Mouse (Mus musculus) left cerebral cortex, adult 18-20 months (tissue): ENCODE data around the gene Ccdc88a. TPM values are rescaled to one million over a fixed set of nuclear protein-coding genes. Genes with fewer than 3 reads are reported as not detected.

Experiments
- DNase-seq, 2 experiments: peaks; one replicate each; pipeline ENCODE4 v3.0.0; 2021 to 2022; ENCODE audit warnings: low spot score in 2 of 2, mixed read lengths in 1 of 2
- total RNA-seq, 2 experiments: library from RNA; stranded (reverse); gene quantifications; 2 replicates each; pipeline ENCODE4 v1.2.3; 2021

Ccdc88a gene
- total RNA-seq, 2 experiments from 2014 or later, result 54.1 to 55.5 TPM

DNA sequence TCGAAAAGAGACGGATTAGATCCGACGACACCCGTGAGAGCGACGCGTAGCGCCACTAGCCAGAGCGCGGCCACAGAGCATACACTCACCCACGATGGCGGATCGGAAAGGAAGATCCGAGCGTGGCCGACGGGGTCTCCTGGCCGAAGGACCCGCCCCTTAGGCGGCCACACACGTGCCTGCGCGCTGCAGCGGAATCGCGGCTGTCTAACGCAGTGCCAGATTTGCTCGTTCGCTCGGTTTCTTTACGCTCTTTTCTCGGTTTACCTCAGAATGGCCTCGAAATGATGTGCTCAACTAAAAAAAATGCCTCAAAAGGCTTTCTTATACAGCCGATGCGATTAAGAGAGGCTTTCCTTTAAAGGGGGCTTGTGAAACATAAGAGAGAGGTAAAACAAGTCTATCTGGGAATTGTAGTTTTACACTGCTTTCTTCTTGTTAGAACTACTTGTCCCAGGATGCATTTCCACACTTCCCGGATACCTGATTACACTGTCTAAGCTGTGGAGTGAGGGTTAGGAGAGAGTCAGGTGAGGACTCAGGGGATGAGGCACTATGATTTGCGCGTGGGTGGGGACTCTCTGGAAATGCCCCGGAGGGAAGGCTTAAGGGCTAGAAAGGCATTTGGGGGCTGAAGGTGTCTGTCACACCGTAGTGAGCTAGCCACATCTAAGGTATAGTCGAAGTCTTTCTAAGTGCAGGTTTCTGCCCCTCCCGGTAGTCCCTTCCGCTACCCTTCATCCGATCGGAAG, 174.5 kb downstream of the Ccdc88a start, which contains the start of the genes Clhc1 and Rps27a:
Gene Clhc1, plus strand, starts transcription at position 199 of the 752 bp plus-strand sequence.
Gene Rps27a, minus strand, starts transcription at position 358 of the 752 bp plus-strand sequence.
- peak; percentile 93 to 94 for DNase-seq

DNA sequence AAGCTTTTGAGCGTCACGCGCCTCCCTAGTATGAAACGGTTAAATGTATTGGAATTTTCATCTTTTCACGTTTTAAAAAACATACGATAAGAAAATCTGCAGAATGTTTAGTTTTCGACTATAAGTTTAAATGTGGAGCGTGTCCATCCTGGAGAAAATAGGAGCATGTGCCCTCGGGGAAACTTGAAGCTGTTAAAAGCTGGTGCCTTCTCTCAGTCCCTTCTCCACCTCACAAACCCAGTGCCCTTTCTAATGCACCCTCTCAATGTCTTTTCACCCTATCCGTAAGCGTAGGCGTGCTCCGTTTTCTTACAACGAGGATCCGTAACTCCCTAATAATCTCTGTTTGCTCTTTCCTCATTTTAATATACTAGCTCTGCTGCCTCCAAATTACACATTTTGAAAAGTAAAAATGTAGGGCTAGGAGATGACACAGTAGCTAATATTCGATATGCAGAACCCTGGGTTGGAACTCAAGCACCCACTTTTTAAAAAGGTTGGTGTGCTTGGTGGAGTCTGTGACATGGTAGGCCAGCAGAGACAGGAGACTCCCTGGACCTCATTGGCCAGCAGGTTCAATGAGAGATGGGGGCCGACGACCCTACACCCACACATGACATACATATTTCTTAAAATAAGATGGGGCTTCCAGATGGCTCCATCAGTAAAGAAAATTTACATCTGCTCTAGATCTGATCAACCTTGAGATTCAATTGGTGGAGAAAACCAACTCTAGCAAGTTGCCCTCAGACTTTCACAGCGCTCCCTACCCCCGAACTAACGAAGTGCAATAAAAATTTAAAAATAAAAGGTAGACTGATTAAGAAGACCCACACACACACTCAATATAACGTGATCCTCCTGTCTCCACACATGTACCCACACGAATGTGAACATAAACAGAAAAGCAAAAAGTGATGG, 175.3 kb downstream of the Ccdc88a start:
- DNase-seq, result no peak

GRCm38 (mm10) chr11:29549425-29549778, 175.9 kb downstream of the Ccdc88a start:
- DNase-seq, result no peak

Other genes with a start within 250 kb of the Ccdc88a start
- 10 to 100 TPM; 22.5 to 24.2 TPM for gene Pnpt1, start 242.9 kb upstream of the Ccdc88a start, total RNA-seq
- 10 to 100 TPM; 53.6 to 54.1 TPM for gene Ppp4r3b, start 200.8 kb upstream of the Ccdc88a start, total RNA-seq
- 100 to 1,000 TPM; 123 to 125 TPM for gene Cfap36, start 126.2 kb upstream of the Ccdc88a start, total RNA-seq
- gene Prorsd1, start 141.4 kb downstream of the Ccdc88a start, total RNA-seq, result 1 to 10 TPM; 2.6 to 3.8 TPM
- 10 to 100 TPM; 28.3 to 31.5 TPM for gene Mtif2, start 152.8 kb downstream of the Ccdc88a start, total RNA-seq
- gene Clhc1, start 174.3 kb downstream of the Ccdc88a start, total RNA-seq, result under 1 TPM; 0.16 to 0.23 TPM
- gene Rps27a, start 174.5 kb downstream of the Ccdc88a start, total RNA-seq, result 100 to 1,000 TPM; 479 to 533 TPM